Mouse (Mus musculus) limb, embryonic 14.5 days (tissue): ENCODE data around the gene Tha1. TPM values are rescaled to one million over a fixed set of nuclear protein-coding genes. Genes with fewer than 3 reads are reported as not detected.
A peak's percentile ranks its signal among the peaks of the same experiment; 100 is the strongest.

ENCODE experiments used
- ATAC-seq: fragments of 200-750 bp; cut with Nextera tagmentation; 2 replicates; pipeline ENCODE4 v1.8.0; 2017; ENCODE audit warnings: low read depth, moderate number of reproducible peaks, moderate TSS enrichment; ENCODE audit not compliant: low FRiP score
- DNase-seq: peaks from one replicate; pipeline ENCODE4 v3.0.0-alpha.2; 2015; ENCODE audit warnings: low spot score
- H3K27ac ChIP-seq: fragments of 300-500 bp; sonication (generic); replicated peaks from 2 replicates; pipeline ENCODE4 v1.5.1; 2014; ENCODE audit warnings: low read depth, mild to moderate bottlenecking, low read length, moderate library complexity, mixed read lengths
- H3K27me3 ChIP-seq: fragments of 300-500 bp; sonication (generic); 2 replicates; pipeline ENCODE4 v1.6.1; 2014; ENCODE audit warnings: low read length, mixed read lengths; ENCODE audit not compliant: control insufficient read depth, insufficient read depth
- H3K36me3 ChIP-seq: fragments of 300-500 bp; sonication (generic); 2 replicates; pipeline ENCODE4 v1.6.1; 2014; ENCODE audit warnings: mild to moderate bottlenecking, low read length, moderate library complexity, mixed read lengths; ENCODE audit not compliant: control insufficient read depth, insufficient read depth
- H3K4me1 ChIP-seq: fragments of 300-500 bp; sonication (generic); 2 replicates; pipeline ENCODE4 v1.6.1; 2014; ENCODE audit warnings: antibody characterized with exemption, low read length, mixed read lengths; ENCODE audit not compliant: control insufficient read depth, insufficient read depth
- H3K4me2 ChIP-seq: fragments of 300-500 bp; sonication (generic); replicated peaks from 2 replicates; pipeline ENCODE4 v1.6.1; 2014; ENCODE audit warnings: low read depth, mild to moderate bottlenecking, low read length, moderate library complexity; ENCODE audit not compliant: severe bottlenecking
- H3K4me3 ChIP-seq: fragments of 300-500 bp; sonication (generic); replicated peaks from 2 replicates; pipeline ENCODE4 v1.5.1; 2014; ENCODE audit warnings: low read length
- H3K9ac ChIP-seq: fragments of 300-500 bp; sonication (generic); 2 replicates; pipeline ENCODE4 v1.6.1; 2014; ENCODE audit warnings: mild to moderate bottlenecking, low read depth, low read length, moderate library complexity; ENCODE audit not compliant: severe bottlenecking
- H3K9me3 ChIP-seq: fragments of 300-500 bp; sonication (generic); 2 replicates; pipeline ENCODE4 v1.6.1; 2016; ENCODE audit warnings: low read length; ENCODE audit not compliant: control insufficient read depth
- POLR2A ChIP-seq: fragments of 200-500 bp; IDR thresholded peaks from 2 replicates; pipeline ENCODE4 v1.8.0; 2012; ENCODE audit warnings: inconsistent platforms, mild to moderate bottlenecking, moderate library complexity, borderline replicate concordance; ENCODE audit not compliant: insufficient read depth, insufficient read length; ENCODE audit errors: extremely low read depth
- WGBS: fragments of 180-500 bp; shearing (Covaris S2); extraction: QIAGEN DNeasy Blood & Tissue Kit; methylation state at CpG from one replicate; pipeline ENCODE4 v1.1.7; 2014; 5-methylcytosine and 5-hydroxymethylcytosine counted together
- polyA plus RNA-seq, 2 experiments: library from polyadenylated mRNA; depleted of rRNA in 1 of 2; stranded (reverse) in 1 of 2; unstranded in 1 of 2; fragments of >200 nt; fragmentation: Nextera tagmentation in 1 of 2; extraction: Ambion mirVana in 1 of 2; gene quantifications; 2 replicates each; pipeline versions ENCODE4 v1.2.1 to v1.2.3; 2012 to 2014

Tha1 gene
- polyA plus RNA-seq, 2 experiments, result 4.1 to 6.5 TPM

DNA sequence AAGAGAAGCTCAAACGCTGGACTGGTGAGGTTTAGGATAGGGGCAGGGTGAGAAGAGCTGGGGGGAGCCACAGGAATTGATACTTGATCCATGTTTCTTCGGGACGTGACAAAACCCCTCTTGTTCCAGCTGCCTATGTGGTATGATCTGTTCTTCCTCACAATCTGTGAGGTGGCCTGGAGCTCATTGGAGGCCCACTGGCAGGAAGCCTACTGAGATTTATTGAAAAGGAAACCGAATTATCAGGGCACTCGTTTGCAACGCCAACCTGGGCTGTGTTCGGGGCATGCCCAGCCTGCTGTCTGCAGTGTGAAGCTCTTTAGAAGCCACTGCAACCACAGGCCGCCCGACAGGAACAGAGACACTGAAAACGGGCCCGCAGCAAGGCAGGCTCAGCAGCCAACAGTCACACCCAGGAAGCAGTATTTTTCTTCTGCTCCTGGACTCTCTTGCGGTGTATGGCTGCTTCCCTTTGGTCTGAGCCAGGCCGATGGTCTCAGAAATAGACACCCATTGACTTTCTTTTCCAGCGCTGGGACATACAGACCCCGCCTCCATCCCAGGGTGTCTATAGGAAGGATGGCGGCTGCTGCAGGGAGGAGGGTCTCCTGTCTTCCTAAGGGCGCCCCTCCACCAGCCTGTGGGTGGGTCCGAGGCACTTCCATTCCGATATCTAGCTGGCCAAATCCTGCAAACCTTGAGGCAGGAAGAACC lies 24.9 kb downstream of the Tha1 start:
- Histone ChIP-seq H3K9ac (peak overlapping the region; percentile 73), H3K4me3 (peak overlapping the region; percentile 59), H3K27ac (peak overlapping the region; percentile 89), H3K36me3 (peaks cover 13% of the 10 kb centered on the region), H3K9me3 (no peaks in the 10 kb centered on the region), H3K4me1 (peaks cover 20% of the 10 kb centered on the region), H3K4me2 (peak overlapping the region; percentile 61), H3K27me3 (no peaks in the 10 kb centered on the region)
- peak; percentile 88 for ATAC-seq
- peak; percentile 52 for DNase-seq
- WGBS, result 9% methylated on average over 19 of the region's 19 CpGs
- TF ChIP-seq POLR2A, result no peak

DNA sequence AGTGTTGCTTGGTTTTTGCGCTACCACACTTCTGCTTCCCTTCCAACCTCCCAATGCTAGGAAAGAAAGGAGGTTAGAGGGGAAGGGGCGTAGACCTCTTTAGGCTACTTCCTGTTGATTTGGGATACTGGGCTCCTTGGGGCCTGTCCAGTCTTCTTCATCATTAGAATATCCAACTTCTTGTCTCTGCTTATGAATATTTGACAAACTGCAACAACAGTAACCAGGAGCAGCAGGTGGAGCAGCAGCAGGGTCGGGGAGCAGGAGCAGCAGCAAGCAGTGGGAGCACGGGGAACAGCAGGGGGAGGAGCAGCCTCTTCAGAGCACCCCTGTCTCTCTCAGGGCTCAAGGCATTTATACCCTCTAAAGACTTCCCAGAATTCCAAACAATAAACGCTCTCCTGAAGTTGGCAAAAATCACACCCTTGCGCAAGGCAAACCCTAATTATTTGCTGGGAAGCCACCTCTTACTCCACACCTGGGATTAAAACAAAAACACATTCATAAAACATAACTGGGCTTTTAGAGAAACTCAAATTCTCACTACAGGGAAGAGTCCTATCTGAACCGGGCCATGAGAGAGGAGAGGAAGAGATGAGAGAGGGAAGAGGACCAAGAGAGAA lies 25.6 kb downstream of the Tha1 start:
- peaks cover 20% of the 10 kb centered on the region for H3K4me1 ChIP-seq
- H3K9ac ChIP-seq, result peak overlapping the region; percentile 73
- peaks cover 6% of the 10 kb centered on the region for H3K36me3 ChIP-seq
- 68% methylated on average over 7 of the region's 7 CpGs for WGBS
- no peaks in the 10 kb centered on the region for H3K27me3 ChIP-seq
- ATAC-seq, result no peak
- H3K4me3 ChIP-seq, result peak overlapping the region; percentile 59; the same call in 1 of the 2 replicates
- no peak for TF ChIP-seq POLR2A
- no peaks in the 10 kb centered on the region for H3K9me3 ChIP-seq
- H3K27ac ChIP-seq, result peak overlapping the region; percentile 89
- DNase-seq, result no peak
- H3K4me2 ChIP-seq, result peak overlapping the region; percentile 61

DNA sequence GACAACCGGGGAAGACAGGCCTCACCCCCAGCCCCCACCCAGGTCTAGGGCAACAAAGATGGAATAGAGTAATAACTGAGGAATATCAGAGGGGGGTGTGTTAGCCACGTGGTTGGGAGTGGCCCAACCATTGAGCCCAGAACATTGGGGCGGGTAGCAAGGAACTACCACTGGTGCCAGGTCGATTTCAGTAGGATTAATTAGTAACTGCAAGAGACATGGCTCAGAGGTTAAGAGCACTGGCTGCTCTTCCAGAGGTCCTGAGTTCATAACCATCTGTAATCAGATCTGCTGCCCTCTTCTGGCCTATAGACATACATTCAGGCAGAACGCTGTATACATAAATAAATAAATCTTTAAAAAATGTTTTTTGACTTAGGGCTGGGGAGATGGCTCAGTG lies 26.6 kb downstream of the Tha1 start:
- Histone ChIP-seq H3K27me3 (no peaks in the 10 kb centered on the region), H3K27ac (no peak overlapping the region), H3K9me3 (no peaks in the 10 kb centered on the region), H3K4me2 (no peak overlapping the region), H3K4me3 (no peak overlapping the region), H3K4me1 (peaks cover 20% of the 10 kb centered on the region), H3K36me3 (no peaks in the 10 kb centered on the region; the same call in 1 of the 2 replicates), H3K9ac (no peak overlapping the region)
- ATAC-seq (no peak), DNase-seq (no peak)
- WGBS, result 60% methylated on average over 5 of the region's 5 CpGs
- TF ChIP-seq POLR2A, result no peak

DNA sequence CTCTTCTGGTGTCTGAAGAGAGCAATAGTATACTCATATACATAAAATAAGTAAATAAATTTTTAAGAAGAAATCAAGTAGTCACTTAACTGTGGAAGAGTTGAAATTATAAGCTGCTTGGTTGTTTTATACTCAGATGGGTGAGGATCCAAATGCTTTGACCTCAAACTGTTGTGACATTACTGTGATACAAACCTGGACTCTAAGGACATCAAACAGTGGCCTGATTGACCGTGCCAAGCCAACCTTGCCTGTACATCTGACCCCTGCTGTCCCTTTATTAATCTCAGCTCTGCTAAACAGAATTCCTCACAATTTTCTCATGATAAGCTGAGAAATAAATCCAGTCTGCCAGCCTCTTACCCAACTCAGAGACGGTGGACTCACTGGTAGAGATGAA lies 27.6 kb downstream of the Tha1 start:
- no peak overlapping the region for H3K27ac ChIP-seq
- no peaks in the 10 kb centered on the region for H3K27me3 ChIP-seq
- TF ChIP-seq POLR2A, result no peak
- H3K4me1 ChIP-seq, result peaks cover 20% of the 10 kb centered on the region
- H3K4me2 ChIP-seq, result no peak overlapping the region
- WGBS, result 82% methylated on average over 2 of the region's 2 CpGs
- no peak overlapping the region for H3K4me3 ChIP-seq
- DNase-seq, result no peak
- H3K36me3 ChIP-seq, result no peaks in the 10 kb centered on the region; the same call in 1 of the 2 replicates
- no peaks in the 10 kb centered on the region for H3K9me3 ChIP-seq
- H3K9ac ChIP-seq, result no peak overlapping the region
- no peak for ATAC-seq

DNA sequence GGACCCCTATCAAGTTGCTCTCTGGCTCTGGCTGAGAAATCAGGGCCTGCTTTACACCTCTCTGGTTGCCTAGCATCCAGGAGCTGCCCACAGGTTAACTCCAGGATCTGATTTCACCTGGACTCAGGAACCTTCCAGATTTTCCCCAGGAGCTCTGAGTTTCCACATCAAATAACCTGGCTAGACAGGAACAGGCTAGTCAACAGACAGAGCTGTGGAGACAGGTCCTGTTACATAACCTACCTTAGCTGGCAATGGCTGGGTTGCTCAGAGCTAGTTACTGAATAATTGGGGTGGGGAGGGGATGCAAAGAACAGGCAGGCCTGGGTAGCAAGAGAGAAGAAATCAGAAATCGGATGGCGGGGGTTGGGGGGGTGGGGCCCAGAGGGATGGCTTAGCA lies 28.3 kb downstream of the Tha1 start:
- no peak overlapping the region for H3K4me2 ChIP-seq
- H3K27ac ChIP-seq, result no peak overlapping the region
- DNase-seq, result no peak
- H3K9ac ChIP-seq, result no peak overlapping the region
- TF ChIP-seq POLR2A, result no peak
- no peaks in the 10 kb centered on the region for H3K9me3 ChIP-seq
- H3K4me3 ChIP-seq, result no peak overlapping the region
- H3K4me1 ChIP-seq, result peaks cover 14% of the 10 kb centered on the region; the same call in 1 of the 2 replicates
- no peak for ATAC-seq
- no peaks in the 10 kb centered on the region for H3K27me3 ChIP-seq
- H3K36me3 ChIP-seq, result no peaks in the 10 kb centered on the region
- 62% methylated on average over 2 of the region's 2 CpGs for WGBS
